Mouse (Mus musculus): ENCODE results near the gene Il18rap. TPM values are rescaled to one million over a fixed set of nuclear protein-coding genes. Genes with fewer than 3 reads are reported as not detected.

Gene Il18rap
- polyA plus RNA-seq, 1 experiment from 2014 or later: 0.10 TPM

- Histone ChIP-seq H3K9ac (replicated peaks) (no peak overlapping the region), H3K4me2 (replicated peaks) (no peak overlapping the region), H3K36me3 (no peaks in the 10 kb centered on the region), H3K4me3 (no peak overlapping the region), H3K4me1 (no peaks in the 10 kb centered on the region), H3K27ac (replicated peaks) (no peak overlapping the region), H3K9me3 (no peaks in the 10 kb centered on the region), H3K27me3 (no peaks in the 10 kb centered on the region)
- WGBS: 87% methylated on average over 1 of the region's 1 CpGs
- no peak for ATAC-seq (replicated peaks)
Measured at GRCm38 (mm10) chr1:40499708-40500107, 15.5 kb upstream of the Il18rap start.

DNA sequence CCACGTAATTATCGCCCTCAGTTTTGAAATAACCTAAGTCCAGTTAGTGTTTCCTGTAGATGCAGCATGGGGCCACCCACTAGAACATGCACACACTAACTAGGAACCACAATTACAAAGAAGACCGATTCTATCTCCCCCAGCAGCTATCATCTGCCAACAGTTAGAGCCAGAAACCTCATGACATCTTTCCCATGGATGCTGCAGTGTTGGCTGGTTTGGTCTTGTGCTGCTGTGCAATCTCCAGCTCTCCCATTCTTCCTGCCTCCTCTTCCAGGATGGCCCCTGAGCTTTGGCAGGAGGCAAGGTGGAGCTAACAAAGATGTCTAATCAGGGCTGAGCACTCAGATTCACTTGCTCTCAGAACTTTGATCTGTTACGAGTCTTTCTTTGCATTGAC is 14.0 kb upstream of the Il18rap start:
- Histone ChIP-seq H3K4me2 (replicated peaks) (no peak overlapping the region), H3K9ac (replicated peaks) (no peak overlapping the region), H3K27me3 (no peaks in the 10 kb centered on the region), H3K4me3 (no peak overlapping the region), H3K27ac (replicated peaks) (no peak overlapping the region), H3K4me1 (no peaks in the 10 kb centered on the region), H3K36me3 (no peaks in the 10 kb centered on the region), H3K9me3 (no peaks in the 10 kb centered on the region)
- ATAC-seq (replicated peaks): no peak
- WGBS: 93% methylated on average over 4 of the region's 4 CpGs

- ATAC-seq (replicated peaks): no peak
- no peaks in the 10 kb centered on the region for H3K27me3 ChIP-seq
- H3K9ac ChIP-seq (replicated peaks): no peak overlapping the region
- no peaks in the 10 kb centered on the region for H3K36me3 ChIP-seq
- H3K27ac ChIP-seq (replicated peaks): no peak overlapping the region
- H3K4me3 ChIP-seq: no peak overlapping the region
- H3K9me3 ChIP-seq: no peaks in the 10 kb centered on the region
- no peak overlapping the region for H3K4me2 ChIP-seq (replicated peaks)
- no peaks in the 10 kb centered on the region for H3K4me1 ChIP-seq
- WGBS: 88% methylated on average over 11 of the region's 11 CpGs
Measured at GRCm38 (mm10) chr1:40501546-40502398, 13.4 kb upstream of the Il18rap start.

GRCm38 (mm10) chr1:40504548-40504947 is 10.6 kb upstream of the Il18rap start:
- Histone ChIP-seq H3K27ac (replicated peaks) (no peak overlapping the region), H3K9ac (replicated peaks) (no peak overlapping the region), H3K27me3 (no peaks in the 10 kb centered on the region), H3K4me3 (no peak overlapping the region), H3K36me3 (no peaks in the 10 kb centered on the region), H3K4me2 (replicated peaks) (no peak overlapping the region), H3K4me1 (no peaks in the 10 kb centered on the region), H3K9me3 (no peaks in the 10 kb centered on the region)
- ATAC-seq (replicated peaks): no peak
- whole genome bisulfite sequencing: 85% methylated on average over 5 of the region's 5 CpGs

DNA sequence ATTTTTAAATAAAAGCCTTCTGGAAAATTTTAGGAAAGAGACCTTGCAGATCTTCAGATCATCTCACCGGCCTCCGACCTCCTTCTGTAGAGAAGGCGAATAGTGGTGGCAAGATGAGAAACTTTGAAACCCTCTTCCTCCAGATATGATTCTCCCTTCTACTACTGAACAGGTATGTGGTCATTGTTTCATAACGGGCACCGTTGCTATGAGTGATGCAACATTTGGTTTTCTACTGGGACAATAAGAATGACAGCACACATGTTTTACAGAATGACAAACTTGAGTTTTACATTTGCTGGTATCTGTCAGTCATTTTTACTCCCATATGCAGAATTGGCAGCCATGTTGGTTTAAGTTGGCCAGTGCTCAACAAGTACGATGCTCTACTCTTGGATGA is 1.2 kb downstream of the Il18rap start:
- Histone ChIP-seq H3K36me3 (no peaks in the 10 kb centered on the region), H3K27me3 (no peaks in the 10 kb centered on the region), H3K4me3 (no peak overlapping the region), H3K4me2 (replicated peaks) (no peak overlapping the region), H3K4me1 (peaks cover 10% of the 10 kb centered on the region; the same call in 1 of the 2 replicates), H3K9ac (replicated peaks) (no peak overlapping the region), H3K27ac (replicated peaks) (no peak overlapping the region), H3K9me3 (no peaks in the 10 kb centered on the region)
- no peak for ATAC-seq (replicated peaks)
- 84% methylated on average over 6 of the region's 6 CpGs for WGBS

GRCm38 (mm10) chr1:40522918-40523317 is 7.8 kb downstream of the Il18rap start:
- no peaks in the 10 kb centered on the region for H3K4me1 ChIP-seq
- no peak overlapping the region for H3K4me2 ChIP-seq (replicated peaks)
- no peak overlapping the region for H3K4me3 ChIP-seq
- 88% methylated on average over 7 of the region's 7 CpGs for WGBS
- H3K27me3 ChIP-seq: no peaks in the 10 kb centered on the region
- H3K9me3 ChIP-seq: no peaks in the 10 kb centered on the region
- H3K36me3 ChIP-seq: no peaks in the 10 kb centered on the region
- no peak for ATAC-seq (replicated peaks)
- no peak overlapping the region for H3K27ac ChIP-seq (replicated peaks)
- H3K9ac ChIP-seq (replicated peaks): no peak overlapping the region

DNA sequence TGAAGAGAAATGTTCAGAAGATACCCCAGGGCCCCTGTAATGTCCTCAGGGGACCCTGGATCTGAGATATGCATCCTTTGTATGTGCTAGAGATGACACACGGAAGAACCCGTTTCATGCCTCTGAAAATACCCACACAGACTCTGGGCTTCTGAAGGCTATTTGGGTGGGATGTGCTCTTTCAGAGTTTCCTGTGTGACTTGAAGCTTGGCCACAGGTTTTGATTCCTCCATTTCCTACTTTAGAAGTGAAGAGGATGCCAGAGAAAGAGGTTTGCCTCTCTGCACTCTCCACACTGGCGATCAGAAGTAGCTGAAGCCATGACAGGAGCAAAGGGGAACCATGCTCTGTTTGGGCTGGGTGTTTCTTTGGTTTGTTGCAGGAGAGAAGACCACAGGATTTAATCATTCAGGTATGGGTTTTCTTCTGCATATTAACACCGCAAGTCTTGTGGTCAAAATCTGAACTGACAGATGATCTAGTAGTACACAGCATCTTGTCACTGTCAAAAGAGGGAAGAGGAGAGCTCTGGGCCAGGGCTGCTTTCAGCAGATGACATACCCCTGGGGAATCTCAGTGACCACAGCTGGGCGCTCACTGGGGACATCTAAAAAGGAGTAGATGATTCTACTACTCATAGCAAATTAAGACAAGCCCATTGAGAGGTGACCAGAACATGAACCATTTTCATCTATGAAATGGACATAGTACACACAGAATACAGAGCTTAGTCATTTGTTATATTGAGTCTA is 9.0 kb downstream of the Il18rap start:
- no peaks in the 10 kb centered on the region for H3K27me3 ChIP-seq
- no peak overlapping the region for H3K4me2 ChIP-seq (replicated peaks)
- no peak overlapping the region for H3K4me3 ChIP-seq
- H3K4me1 ChIP-seq: no peaks in the 10 kb centered on the region
- no peaks in the 10 kb centered on the region for H3K36me3 ChIP-seq
- no peaks in the 10 kb centered on the region for H3K9me3 ChIP-seq
- no peak for ATAC-seq (replicated peaks)
- H3K9ac ChIP-seq (replicated peaks): no peak overlapping the region
- WGBS: 91% methylated on average over 5 of the region's 5 CpGs
- no peak overlapping the region for H3K27ac ChIP-seq (replicated peaks)

- Histone ChIP-seq H3K36me3 (no peaks in the 10 kb centered on the region), H3K4me3 (no peak overlapping the region), H3K4me2 (replicated peaks) (no peak overlapping the region), H3K9ac (replicated peaks) (no peak overlapping the region), H3K9me3 (no peaks in the 10 kb centered on the region), H3K27ac (replicated peaks) (no peak overlapping the region), H3K4me1 (no peaks in the 10 kb centered on the region), H3K27me3 (no peaks in the 10 kb centered on the region)
- ATAC-seq (replicated peaks): no peak
- 90% methylated on average over 5 of the region's 5 CpGs for WGBS
Measured at GRCm38 (mm10) chr1:40529287-40529686, 14.1 kb downstream of the Il18rap start.

GRCm38 (mm10) chr1:40537577-40537976 is 22.4 kb downstream of the Il18rap start:
- ATAC-seq (replicated peaks): no peak
- 90% methylated on average over 5 of the region's 5 CpGs for WGBS

DNA sequence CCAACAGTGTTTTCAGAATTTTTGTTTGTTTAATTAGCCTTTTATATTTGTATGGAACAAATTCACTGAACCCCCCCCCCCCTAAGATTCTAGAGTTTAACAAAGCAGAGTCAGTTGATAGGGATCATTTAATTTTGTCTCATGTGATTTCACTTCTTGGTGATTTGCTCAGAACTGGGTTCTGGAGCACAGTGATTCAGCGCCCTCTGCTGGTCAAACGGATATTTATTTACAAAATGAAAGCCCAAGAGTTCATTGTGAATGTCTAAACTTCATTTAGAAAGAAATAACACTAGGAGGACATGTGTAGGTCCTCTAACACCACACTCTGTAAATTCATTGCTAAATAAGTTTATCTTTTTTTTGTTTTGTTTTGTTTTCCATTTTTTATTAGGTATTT is 29.5 kb downstream of the Il18rap start:
- no peak for ATAC-seq (replicated peaks)
- Histone ChIP-seq H3K9ac (replicated peaks) (no peak overlapping the region), H3K27me3 (no peaks in the 10 kb centered on the region), H3K4me2 (replicated peaks) (no peak overlapping the region), H3K4me1 (no peaks in the 10 kb centered on the region), H3K36me3 (no peaks in the 10 kb centered on the region), H3K27ac (replicated peaks) (no peak overlapping the region), H3K4me3 (no peak overlapping the region), H3K9me3 (no peaks in the 10 kb centered on the region)
- 0% methylated on average over 2 of the region's 2 CpGs for WGBS

More at GRCm38 (mm10) chr1:40537577-40537976, 22.4 kb downstream of the Il18rap start:
- H3K36me3 ChIP-seq: no peaks in the 10 kb centered on the region
- no peak overlapping the region for H3K9ac ChIP-seq (replicated peaks)
- H3K27me3 ChIP-seq: no peaks in the 10 kb centered on the region
- H3K4me2 ChIP-seq (replicated peaks): no peak overlapping the region
- no peak overlapping the region for H3K27ac ChIP-seq (replicated peaks)
- no peak overlapping the region for H3K4me3 ChIP-seq
- H3K4me1 ChIP-seq: no peaks in the 10 kb centered on the region
- H3K9me3 ChIP-seq: no peaks in the 10 kb centered on the region

DNA sequence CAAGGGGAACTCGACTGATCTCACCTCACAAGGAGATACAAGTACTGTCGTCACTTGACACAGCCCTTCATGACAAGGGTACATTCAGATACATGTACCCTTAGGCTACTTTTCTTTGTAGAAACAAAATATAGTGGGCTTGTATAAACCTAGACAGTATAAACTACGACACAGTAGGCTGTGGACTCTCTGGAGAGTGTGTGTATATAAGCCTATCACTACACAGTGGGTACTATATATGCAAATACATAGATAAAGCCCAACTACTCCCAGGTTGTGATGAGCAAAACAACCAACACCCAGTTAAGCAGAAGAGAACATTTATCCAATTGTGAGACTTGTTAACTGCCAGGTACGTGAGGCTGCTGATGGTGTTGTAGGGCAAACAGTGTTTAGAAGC is 31.5 kb downstream of the Il18rap start:
- H3K36me3 ChIP-seq: no peaks in the 10 kb centered on the region
- ATAC-seq (replicated peaks): 0 out of 2 replicates have a peak, but pooled peaks have one; percentile 16
- no peaks in the 10 kb centered on the region for H3K4me1 ChIP-seq
- no peaks in the 10 kb centered on the region for H3K27me3 ChIP-seq
- H3K4me3 ChIP-seq: no peak overlapping the region
- H3K27ac ChIP-seq (replicated peaks): no peak overlapping the region
- no peak overlapping the region for H3K4me2 ChIP-seq (replicated peaks)
- no peak overlapping the region for H3K9ac ChIP-seq (replicated peaks)
- no peaks in the 10 kb centered on the region for H3K9me3 ChIP-seq
- 83% methylated on average over 4 of the region's 4 CpGs for WGBS

DNA sequence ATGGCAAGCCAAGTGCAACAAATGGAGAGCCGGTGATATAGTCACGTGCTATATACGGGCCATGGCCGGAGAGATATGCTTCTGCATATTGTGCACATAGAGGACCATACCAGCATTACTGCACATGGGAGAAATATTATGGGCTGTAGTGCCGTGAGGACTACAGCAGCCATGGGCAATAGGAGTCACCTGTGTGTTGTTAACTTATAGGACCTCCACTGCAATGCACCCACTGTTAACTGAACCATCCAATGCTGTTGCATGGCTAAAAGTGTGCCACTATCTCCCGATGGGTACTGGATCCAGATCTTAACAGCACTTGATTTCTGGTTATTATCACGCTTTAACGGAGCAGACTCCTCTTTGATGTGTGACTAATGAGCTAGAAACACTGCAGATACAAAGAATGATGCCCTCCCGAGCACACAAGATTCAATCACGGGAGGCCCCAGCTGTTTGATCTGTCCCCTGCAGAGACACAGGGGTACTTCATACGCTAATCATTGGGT is 32.0 kb downstream of the Il18rap start:
- Histone ChIP-seq H3K4me1 (no peaks in the 10 kb centered on the region), H3K9ac (replicated peaks) (no peak overlapping the region), H3K4me3 (no peak overlapping the region), H3K27me3 (no peaks in the 10 kb centered on the region), H3K4me2 (replicated peaks) (no peak overlapping the region), H3K27ac (replicated peaks) (no peak overlapping the region), H3K9me3 (no peaks in the 10 kb centered on the region), H3K36me3 (no peaks in the 10 kb centered on the region)
- WGBS: 52% methylated on average over 11 of the region's 11 CpGs
- ATAC-seq (replicated peaks): 0 out of 2 replicates have a peak, but pooled peaks have one; percentile 32
